Mouse (Mus musculus) left cerebral cortex, adult 9 months (tissue): ENCODE data around the gene Adrm1.

Experiments used
- DNase-seq, 2 experiments: peaks; one replicate each; pipeline ENCODE4 v3.0.0; 2022; ENCODE audit warnings: low spot score in 2 of 2

The Adrm1 gene

DNA sequence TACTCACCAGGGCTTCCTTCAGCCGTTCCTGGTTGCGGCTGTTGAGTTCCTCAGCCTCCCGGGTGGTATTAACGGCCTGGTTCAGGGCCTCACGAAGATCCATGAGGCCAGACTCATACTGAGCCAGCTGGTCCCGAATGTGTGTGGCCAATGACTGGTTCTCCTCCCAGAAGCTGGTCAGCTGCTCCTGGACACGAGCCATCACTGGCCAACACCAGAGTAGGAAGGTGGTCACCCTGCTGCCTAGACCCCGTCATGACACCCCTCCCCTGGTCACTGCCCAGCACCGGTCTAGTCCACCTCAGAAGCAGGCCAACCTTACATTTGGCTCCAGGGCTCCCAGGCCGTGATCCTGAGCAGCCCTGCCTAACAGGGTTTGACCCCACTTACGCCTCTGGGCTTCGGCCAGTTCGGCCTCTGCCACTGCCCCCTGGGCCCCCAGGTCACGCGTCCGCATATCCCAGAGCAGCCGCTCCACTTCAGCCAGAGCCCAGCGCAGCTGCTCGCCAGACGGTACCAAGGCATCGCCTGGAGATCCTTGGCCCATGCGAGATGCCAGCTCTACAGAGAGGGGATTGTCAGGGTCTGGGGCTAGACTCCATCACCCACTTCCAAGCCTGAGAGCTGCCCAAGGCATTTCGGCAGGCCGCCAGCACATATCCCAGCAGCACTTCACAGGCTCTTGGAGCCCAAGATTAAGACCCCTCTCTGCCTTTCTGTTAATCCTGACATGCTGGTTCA is 12.9 kb downstream of the Adrm1 start:
- DNase-seq: no peak

DNA sequence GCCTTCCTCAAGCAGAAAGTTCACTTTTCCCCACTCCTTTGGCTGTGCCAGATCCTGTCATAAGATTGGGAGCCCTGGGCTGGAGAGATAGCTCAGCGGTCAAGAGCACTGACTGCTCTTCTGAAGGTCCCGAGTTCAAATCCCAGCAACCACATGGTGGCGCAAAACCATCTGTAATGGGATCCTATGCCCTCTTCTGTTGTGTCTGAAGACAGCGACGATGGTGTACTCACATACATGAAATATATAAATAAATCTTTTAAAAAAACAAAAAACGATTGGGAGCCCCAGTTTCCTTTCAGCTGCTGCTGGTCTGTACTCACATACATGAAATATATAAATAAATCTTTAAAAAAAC is 13.4 kb downstream of the Adrm1 start:
- no peak for DNase-seq

DNA sequence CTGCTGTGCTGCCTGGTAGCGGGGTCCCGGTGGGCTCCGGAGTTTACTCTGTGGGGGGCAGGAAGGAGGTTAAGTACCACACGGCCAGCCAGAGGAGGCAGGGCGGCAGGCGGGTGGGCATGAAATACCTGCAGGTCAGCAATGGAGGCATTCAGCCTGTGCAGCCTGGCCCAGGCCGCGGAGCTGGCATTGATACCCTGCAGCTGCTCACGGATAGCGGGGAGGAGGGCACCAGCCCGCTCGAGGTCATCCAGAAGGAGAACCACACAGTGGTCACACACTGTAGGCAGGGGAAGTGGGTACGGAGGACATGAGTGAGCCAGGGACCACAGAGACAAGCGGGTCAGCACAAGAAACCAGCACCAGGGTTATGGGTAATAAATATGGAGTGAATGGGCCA is 14.4 kb downstream of the Adrm1 start:
- DNase-seq: no peak

DNA sequence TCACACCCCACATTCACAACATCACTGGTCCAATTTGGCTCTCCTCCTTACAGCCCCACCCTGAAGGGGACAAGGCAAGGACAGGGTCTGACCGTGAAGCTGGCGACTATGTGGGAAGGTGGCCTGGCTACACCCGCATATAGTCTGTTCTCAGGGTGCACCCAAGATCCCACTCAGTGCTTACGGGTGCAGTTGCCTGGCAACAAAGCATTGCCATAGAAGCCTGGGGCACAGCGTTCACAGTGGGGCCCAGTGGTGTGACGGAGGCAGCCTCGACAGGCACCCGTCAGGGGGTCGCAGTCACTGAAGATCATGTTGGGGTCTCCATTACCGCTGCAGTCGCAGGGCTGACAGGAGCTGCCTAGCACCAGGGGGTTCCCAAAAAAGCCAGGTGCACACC is 16.1 kb downstream of the Adrm1 start:
- DNase-seq: no peak

DNA sequence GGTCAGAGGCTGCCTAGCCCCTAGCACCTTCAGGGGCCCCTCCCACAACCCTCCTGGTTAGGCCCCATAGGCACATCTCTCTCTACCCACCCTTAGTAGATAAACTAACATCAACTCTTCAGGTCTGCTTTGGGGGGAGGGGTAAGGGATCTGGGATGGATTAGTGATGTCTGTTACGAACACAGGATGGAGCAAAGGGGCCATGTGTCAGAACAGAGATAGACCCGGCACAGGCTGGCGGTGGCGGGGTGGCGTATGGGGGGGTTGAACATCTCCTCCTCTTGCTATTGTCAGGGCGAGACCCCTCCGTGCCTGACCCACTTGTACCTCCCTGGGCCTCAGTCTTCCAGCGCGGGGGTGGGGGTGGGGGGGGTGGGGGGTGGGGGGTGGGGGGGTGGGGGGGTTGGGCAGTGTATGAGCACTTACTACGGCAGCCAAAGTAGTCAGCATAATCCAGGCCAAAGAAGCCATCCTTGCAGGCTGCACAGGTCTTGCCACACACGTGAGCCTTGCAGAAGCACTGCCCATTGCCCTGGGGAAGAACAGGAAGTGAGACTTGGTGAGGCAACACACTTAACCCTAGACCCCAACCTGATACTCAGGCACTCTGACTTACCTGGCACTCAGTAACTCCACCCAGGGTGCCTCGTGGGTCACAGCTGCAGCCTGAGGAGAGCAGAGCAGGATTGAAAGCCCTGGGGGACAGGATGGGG is 25.5 kb downstream of the Adrm1 start:
- DNase-seq: no peak

DNA sequence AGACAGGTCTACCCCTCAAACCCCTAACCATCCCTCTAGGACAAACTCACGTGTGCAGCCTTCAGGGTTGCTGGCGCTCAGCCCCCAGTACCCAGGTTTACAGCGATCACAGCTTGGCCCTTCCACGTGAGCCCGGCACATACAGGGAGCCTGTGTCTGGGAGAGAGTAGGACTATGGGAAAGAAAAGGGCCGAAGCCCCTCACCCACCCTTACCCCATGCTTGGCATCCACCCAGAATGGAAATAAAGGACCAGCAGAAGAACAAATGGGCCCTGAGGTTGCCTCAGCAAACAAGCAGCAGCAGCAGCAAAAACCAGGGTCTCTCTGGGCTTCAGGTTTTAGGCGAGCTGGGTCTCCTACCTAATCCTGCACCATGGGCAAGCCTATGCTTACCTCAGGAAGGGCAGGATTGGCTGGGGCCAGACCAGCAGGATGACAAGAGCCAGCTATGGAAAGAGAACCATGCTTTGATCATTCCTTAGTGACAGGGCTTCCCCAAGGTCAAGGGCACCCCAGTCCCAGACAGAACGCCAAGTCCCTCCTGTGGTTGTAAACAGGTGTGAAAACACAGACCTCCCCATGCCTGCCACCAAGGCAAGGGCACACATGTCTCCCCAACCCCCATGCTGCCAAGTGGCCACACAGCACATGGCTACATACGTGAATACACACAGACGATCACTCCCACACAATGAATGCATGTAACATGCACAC is 26.2 kb downstream of the Adrm1 start:
- DNase-seq: no peak

DNA sequence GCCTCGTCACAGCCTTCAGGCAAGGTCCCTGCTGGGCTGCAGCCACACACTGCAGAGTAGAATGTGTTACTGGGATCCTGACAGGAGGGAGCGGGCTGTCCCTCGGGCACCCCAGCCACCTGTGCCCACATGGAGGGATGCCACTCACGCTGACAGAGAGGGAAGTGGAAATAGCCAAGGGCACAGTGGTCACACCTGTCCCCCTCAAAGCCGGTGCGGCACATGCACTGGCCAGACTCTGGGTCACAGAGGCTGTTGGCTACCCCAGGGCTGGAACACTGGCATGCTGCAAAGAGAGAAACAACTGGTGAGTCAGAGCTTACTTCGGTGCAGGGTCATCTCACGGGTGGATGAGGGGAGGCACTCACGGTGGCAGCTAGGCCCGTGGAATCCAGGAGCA is 27.5 kb downstream of the Adrm1 start:
- no peak for DNase-seq

DNA sequence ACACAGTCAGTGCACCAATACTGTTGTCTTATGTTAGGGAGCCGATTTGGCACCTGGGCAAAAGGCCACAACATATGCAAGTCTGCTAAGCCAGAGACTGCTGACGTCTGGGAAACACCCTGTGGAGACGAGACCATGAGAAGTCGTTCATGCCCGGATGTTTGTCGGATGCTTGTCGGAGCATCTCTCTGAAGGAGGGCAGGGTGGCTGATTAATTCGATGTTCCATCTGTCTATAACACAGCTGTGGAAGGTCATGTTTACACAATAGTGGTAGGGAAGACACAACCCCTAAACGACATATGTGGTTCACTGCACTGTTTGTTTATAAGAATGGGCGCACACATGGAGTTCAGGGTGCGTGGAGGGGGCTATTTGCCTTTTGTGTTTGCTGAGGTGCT is 29.4 kb downstream of the Adrm1 start:
- DNase-seq: no peak

DNA sequence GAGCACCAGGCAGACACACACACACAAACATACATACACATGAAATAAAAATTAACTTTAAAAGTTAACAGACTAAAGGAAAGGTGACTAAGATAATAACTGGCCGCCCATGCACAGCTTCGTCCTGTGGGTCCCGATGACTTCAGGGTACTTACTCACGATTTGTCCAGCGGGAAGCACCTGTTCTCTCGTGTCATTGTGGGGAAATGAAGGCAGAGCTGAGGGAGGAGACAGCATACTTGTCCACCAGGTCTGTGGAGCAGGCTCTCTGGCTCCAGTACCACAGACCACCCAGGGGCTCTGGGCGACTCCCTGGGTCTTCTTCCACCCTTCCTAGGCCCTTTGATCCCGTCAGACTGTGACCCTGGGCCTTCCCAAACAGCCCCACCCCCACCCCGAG is 30.0 kb downstream of the Adrm1 start:
- DNase-seq: no peak

DNA sequence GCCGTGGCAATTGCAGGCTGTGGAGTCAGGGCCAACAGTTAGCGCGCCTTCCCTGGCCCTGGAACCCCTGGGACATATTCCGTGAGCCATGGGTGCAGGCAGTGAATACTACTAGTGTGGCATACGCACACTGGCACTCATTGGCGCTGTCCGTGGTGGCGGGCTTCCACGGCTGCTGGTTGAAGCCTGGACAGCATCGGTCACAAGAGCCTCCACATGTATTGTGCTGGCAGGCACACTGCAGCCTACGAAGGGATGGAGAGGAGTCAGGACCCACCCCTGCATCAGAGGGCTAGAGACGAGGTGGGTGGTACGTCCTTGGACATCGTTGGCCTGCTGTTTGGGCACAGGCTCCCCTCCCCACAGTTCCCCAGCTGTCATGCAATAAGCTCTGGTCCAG is 31.0 kb downstream of the Adrm1 start:
- no peak for DNase-seq

DNA sequence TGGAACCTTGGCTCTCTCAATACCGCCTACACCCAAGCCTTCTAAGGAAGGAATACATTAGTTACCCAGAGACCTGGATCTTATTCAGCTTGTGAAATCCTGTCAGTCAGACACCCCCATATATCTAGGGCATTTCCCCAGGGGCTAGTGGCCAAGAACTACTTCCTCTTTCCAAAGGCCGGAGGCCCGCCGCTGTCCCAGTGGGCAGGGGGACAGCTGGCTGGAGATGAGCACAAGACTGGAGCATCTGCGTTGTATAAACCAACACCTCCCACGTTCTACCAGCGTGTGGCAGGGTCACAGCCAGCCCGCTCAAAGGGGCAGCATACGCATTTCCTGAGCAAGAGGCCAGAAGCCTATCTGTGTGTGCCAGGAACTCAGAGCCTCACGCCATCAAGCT is 31.5 kb downstream of the Adrm1 start:
- DNase-seq: no peak

DNA sequence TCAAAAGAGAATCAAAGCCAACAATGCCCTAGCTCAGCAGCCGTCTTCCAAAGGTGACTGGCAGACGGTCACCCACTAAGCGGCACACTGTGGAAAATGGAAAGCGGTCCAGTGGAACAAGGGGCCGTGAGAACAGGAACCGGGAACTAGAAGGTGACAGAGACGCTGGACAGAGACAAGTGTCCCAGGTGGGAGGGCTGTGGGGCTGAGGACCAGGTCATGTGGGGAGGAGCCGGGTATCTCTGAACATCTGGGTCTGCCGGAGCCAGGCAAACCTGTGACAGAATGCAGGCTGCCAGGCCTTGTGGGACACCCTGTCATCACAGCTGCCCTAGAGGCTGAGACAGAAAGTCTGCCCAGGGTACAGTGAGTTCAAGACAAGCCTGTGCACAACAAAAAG is 33.2 kb downstream of the Adrm1 start:
- DNase-seq: no peak

DNA sequence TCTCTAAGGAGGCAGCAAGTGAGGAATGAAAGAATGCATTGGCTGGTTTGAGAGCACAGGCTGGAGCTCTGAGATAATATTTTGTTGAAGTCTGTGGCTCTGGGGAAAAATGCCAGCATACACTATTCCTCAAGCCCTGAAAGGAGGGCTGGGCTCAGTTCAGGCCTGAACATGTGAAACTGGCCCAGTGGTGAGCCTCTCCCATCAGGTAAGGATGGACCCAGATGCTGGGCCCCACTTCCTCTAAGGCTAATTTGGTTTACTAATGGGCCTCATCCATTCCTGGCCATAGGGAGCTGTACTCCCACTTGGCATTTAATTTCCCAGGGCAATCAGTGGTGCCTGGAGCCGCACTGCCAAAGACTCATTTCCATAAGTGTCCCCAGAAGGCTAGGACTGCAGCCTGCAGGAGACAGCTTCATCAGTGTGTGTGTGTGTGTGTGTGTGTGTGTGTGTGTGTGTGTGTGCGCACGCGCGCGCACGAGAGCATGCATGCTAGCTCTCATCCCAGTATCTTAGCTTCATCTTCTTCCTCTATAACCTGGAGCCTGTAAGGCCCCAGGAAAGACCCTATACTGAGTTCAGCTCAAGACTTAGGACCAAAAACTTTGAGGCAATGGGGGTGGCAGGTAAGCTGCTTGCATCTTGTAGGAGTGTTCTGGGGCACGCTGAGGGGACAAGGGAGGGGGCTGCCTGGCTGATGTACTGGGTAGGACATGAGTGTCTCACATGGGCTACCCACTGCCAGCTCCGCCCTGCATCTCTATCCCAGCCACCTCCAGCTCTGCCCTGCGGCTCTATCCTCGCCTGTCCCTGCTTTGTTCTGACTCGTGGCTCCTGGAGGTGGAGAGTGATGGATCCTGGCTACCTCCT is 34.0 kb downstream of the Adrm1 start:
- no peak for DNase-seq

DNA sequence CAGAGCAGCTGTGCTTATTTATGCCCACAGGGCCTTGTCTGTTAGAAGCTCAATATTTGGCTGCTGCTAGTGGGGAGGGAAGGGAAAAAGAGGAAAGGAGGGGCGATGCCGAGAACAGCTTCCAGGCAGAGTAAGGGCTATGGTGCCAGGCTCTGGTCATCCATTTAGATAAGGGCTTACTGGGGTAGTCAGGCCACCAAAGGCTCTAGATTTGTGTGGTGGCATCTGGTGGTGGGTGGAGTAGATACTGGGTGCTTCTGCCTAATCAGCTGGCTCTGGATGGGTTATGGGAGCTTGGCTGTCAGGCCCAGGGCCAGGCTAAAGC is 34.6 kb downstream of the Adrm1 start:
- DNase-seq: no peak

DNA sequence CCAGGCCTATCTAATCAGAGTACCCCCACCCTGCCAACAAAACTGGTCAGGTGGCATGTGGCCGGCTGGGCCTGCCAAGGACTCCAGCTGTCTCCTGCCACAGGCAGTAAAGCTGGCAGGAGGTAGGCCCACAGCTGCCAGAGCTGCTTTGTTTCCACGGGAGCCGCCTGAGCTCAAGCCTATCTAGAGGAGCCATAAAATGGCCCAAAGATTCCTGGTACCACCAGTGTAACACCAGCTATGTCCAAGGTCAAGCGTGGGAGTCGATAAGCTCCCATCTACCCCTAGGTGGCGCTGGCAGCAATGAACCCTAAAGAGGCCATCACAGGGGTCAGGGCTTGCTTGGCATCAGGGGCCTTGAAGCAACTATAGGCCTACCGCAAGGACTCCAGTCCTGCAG is 36.6 kb downstream of the Adrm1 start:
- no peak for DNase-seq

DNA sequence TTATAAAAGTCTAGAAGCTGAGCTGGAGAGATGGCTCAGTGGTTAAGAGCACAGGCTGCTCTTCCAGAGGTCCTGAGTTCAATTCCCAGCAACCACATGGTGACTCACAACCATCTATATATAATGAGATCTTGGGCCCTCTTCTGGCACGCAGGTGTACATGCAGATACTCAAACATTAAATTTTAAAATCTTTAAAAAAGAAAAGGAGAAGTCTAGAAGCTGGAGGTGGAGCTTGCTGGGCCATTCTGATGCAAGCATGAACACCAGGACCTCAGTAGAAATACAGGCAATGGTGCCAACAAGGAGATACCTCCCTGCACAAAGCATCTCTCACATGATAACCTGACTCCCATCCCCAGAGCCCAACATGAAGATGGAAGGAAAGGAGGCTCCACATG is 37.7 kb downstream of the Adrm1 start:
- DNase-seq: no peak

DNA sequence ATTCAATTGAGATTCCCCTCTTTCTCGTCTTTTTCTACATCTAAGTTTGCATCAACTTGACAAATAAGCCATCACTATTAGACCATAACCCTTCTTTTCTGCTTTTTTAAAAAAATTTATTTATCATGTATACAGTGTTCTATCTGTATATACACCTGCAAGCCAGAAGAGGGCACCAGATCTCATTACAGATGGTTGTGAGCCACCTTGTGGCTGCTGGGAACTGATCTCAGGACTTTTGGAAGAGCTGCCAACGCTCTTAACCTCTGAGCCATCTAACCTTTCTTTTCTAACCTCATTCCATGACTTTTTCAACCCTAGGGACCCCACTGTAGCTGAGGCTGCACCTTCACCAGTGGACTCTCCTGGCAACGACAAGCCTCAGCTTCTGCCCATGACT is 41.0 kb downstream of the Adrm1 start:
- no peak for DNase-seq

DNA sequence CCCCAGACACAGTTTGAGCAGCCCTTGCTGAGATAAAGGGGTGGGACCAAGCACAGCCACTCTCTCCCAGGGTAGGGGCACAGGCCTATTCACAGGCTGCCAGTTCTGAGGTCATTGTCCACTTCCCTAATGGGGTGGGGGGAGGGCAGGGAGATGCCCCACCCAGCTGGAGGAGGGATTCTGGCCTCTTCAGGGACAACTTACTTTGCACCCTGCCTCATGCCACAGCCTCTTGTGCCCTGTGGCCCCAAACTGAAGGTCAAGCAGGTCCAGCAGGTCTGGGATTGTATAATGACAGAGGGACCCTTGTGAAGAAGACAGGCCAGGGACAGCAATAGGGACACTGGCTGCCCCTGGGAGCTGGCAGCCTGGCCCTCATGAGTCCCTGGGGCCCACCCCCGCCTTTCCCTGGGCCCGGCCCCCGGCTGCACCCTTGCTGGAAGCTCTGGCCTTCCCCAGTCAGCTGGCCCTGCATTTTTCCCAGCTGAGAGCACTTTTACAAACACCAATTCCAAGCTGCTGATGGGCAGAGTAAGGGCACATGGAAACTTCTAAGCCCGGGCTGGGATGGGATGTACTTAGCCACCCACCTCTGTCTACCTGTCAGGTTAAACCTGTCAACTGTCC is 43.2 kb downstream of the Adrm1 start:
- no peak for DNase-seq

DNA sequence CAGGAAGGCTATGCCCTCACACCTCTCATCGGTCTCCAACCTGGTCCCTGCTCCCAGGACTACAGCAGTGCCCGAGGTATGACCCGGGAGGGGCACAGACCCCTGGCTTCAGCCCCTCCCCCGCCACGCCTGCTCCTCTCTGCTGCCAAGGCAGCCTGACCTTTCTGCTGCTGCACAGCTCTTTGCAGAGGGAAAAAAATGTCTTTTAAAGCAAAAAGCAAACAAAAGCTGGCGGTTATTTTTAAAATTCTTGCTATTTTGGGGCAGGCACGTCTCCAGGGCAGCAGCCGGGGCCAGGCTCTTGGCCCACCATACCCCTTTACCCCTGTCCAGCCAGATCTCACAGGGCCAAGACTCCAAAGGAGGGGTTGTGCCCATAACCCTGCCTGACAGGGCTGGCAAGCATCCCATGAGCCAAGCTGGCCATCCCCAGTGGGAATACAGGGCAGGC is 43.8 kb downstream of the Adrm1 start:
- no peak for DNase-seq

DNA sequence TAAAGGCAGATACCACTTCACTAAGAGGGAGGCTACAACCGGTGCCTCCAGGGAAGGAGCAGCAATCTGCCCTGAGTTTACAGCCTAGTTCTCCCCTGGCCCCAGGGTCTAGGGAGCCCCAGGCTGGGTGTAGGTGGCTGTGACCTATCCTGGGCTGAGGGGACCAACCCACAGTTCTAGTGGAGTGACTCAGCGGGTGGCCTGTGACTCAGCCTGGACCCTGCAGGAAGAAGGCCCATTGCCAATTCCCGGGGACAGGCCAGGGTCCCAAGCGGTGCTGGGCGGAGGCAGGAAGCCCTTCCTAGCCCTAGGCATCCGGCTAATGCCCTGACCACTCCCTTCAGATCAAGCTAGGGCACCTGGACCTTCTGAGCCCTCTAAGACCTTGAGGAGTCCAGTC is 44.7 kb downstream of the Adrm1 start:
- no peak for DNase-seq

DNA sequence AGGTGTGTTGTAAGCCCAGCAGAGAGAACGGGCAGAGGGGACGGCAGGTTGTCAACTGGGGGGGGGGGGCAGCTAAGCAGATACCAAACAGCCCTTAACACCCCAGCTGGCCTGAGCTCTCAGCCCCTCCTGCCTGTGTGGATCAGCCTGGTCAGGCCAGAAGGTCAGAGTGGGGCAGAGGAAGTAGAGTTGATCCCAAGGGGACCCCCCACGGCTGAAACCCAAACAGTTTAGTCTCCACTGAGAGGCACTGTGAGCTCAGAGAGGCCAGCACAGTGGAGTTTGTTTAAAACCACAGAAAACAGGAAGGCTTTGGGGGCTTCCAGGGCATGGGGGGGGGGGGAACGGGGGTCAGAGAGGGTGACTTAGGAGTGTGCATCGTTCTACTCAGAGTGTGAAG is 45.6 kb downstream of the Adrm1 start:
- DNase-seq: no peak

DNA sequence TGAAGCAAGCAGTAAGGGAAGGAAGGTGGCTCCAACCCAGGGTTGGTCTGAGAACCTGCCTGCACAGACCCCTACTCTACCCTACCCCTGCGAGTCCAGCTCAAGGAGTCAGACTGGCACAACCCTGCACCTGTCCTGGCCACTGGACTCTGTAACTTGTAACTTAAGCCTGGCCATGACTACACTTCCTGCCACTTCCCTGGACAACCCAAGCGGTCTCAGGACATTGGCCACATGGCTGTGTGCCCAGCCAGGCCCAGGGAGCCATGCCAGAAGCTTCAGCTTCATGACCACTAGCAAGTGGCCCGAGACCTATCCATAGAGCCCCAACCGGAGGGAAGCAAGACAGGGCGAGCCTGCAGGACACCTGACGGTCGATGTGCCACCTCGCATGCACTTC is 46.3 kb downstream of the Adrm1 start:
- DNase-seq: peak in 1 of 2 experiments; percentile 49
